Mouse (Mus musculus) cerebellum, adult 9-10 months (tissue): ENCODE results near the gene Slc38a4.

ENCODE experiments used
- DNase-seq: peaks from one replicate; pipeline ENCODE4 v3.0.0; 2022

The Slc38a4 gene

DNA sequence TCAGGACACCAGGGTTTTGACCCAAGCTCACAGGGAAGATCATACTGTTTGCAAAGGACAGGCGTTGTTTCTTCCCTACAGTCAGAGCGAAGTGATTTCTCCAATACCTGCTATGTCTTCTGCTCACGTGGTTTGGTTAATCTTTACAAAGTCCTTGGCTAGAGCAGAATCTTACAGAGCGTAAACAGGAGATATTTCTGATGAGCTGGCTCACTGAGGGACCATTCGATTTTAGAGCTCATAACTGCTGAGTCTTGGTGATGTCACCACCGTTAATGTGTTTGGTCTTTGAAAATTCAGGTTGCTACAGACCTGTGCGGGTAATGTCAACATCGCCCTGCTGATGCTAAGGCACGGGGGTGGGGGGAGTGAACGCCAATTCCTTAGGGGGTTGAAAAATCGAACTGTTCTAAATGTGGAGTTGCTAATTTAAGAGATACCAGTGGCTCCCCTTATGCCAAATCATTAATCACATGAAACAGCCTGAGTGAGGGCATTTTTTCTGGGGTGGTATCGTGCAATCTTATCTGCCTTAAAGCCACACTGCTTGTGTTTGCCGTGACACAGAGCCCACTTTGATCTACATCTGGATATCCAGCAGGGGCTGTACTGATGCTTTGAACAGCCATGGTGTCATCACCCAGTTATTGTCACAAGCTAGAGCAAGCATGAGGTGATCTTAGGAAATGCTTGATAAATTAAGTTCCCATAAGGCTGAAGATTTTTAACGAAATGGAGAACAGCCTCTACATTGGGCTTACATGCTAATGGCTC, 44.0 kb downstream of the Slc38a4 start:
- DNase-seq, result no peak

DNA sequence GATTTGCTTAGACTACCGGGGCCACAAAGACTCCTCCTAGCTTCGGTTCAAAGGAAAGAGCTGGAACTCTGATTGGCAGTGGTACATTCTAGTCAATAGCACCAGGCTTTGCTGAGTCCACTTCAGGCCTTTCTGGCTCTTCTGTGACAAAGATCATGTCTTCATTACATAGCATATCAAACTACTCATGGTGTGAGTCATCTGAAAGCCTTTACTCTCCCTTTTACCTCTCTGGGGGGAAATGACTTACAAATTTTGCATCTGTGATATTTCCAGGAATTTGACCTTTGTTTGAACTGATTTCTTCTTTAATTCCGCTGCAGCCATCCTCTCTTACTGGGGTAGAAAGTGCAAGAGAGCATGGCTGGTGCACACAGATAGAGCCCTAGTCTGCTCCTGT, 46.5 kb downstream of the Slc38a4 start:
- DNase-seq, result no peak

DNA sequence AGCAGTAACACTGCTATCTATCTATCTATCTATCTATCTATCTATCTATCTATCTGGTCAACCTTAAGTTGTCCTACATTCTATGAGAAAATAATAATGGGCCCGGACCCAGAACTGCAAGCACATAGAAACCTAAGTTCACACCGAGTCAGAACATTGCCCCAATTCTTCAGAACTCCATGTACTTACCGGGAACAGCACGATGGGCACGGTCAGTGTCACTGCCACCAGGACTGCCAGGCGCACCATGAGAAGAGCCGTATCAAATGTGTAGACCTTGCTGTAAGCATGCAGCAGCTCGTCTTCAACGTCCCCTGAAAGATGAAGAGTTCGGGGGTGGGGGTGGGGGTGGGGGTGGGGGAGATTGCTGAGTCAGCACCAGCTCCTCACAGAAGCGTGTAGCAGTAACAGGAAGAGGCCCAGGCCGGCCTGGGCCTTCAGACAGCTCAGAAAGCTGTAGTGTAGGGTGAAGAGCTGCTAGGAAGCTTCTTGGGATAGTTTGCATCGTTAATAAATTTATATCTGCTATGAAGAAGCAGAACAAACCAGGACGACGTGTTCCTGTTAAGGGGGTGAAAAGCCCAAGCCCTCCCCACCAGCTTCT, 50.0 kb downstream of the Slc38a4 start:
- no peak for DNase-seq

DNA sequence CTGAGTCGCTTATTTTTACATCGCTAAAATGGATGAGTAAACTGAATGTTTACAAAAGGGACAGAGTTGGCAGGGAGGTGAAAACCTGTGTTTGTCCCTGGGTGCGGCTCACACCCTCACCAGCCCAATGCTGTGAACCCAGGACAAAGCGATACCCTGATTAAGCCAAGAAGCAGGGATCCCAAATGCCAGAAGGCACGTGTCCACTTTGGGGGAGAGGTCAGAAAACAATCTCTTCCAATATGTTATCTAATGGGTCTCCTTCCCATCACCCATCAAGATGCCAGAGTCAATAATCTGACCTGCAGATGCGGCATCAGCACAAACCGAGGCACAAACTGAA, 51.3 kb downstream of the Slc38a4 start:
- DNase-seq, result no peak

DNA sequence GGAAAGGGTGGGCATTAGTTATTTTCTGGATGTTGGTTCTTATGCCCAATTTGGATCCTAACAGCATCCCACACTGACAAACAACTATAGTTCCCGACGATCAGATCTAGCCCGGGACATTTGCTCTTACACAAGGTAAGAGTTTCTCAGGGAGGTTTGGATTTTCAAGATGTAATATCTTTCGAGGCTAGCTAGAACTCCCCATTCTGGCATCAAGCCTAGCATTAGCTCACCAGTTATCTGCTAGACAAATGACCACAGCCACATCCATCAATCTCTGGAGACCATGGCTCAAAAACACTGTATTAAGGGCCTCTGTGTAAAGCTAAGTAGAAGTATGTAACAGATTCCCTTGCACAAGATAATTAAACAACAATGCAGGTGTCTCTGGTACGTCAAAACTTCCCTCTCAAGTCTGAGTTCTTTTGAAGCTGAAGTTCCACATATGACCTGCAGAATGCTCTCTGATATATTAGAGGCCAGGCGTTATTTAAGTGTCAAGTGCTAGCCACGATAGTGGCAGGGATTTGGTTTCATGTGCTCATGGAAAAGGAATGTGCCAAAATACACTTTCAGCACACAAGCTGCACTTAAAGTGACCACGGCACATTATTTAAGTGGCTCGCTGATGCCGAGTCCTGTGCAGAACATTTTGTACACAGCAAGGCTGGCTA, 51.8 kb downstream of the Slc38a4 start:
- DNase-seq, result no peak

DNA sequence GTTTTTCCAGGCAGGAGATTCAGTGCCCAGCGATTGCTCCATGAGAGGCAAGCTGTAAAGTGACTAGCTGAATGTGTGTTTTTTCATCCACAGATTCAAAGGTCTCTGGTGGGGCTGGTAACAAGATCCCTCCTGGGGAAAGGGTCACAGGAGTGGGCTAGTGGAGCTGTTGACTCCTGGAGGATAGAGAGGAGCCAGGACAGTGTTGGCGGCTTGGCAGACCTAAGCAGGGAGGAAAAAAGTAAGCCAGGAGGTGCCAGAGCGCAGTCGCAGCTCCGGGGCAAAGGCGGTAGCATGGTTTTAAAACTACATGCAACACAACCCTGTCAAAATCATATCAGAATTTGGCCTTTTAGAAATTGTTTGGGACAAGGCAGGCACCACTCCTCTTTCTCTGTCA, 52.6 kb downstream of the Slc38a4 start:
- no peak for DNase-seq

DNA sequence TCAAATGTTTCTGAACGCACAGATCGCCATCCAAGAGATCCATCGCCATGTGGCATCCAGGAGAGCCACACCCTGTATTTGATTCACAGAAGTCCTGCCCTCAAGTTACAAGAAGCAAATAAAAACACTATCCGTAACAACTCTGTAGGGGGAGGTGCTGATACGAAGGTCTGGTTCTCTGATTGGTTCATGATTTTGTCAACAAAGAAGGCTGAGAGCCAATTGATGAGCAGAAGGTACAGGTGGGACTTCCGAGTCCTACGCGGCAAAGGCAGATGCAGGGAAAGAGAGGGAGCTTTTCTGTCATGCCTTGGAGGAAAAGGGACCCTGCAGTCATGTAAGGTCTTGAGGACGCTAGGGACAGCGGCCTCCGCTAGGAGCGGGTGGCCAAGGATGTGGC, 53.0 kb downstream of the Slc38a4 start:
- DNase-seq, result no peak

DNA sequence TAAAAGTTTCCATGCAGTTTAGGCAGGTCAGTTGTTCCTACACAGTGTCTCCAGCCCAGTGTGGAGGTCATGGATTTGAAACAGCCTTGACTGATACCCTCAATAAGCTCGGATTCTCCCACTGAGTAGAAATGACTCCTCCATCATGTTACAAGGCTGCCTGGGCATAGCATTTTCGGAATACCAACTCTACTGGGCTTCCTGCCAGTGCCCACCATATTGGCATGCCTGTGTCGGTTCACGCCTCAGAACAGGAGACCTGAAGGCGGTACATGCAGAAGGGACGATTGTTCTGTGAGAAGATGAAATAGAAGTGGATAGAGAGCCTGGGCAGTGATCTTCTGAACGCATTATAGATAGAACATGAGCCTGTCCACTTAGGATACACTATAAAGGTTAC, 53.9 kb downstream of the Slc38a4 start:
- no peak for DNase-seq

DNA sequence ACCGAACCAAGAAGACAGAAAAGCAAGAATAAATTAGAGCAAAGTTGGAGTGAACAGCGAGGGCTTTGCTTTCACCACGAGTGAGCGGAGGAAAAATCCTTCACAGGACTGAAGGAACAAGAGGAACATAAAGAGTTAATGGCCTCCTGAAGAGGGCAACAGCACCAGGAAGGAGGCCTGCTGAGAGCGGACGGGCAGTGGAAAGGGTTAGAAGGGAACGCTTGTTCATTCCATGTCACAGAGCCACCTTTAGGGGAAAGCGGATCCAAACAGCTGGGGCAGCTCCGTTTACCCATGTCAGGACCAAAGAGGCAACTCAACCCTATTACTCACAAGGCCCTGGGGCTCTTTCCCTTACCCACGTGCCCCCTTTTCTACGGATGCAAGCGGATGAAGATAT, 54.3 kb downstream of the Slc38a4 start:
- no peak for DNase-seq

DNA sequence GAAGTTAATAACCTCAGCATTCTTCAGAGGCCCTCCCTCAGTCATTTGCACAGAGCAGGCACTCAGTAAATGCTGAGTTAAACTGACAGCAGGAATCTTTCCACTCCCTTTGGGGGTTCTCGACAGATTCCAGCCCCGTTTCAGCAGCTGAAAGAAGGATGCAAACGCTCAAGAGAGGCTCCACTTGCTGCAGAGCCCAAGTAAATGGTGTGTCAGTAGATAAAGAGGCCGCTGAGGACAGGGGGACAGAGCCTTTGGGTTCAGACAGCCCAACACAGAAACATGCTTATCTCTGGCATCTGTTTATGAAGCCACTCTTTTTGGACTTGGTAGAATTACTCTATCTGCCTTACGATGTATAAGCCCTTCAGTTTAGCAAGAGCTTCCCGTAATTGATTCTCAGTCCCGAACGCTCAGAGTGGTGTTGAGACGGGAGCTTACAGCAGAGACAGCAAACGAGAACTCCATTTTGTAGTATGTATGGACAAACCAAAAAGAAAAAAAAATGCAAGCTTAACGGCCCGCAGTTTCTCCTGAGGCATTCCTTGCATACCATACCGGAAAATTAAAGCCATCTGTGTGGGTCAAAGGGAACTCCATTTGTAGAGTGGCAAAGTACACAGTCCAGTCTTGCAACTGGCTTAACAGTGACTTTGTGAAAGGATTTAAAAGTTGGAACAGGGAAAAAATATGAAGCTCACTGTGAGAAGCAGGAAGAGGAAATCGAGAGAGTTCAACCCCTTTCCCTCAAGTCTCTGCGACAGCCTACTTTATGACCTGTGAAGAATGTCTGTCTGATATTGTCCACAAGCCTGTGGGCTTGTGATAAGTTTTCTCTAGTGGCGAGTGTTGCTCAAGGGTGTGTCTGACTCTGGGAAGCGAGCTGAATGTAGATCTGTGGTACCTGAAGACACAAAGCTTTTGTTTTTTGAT, 55.2 kb downstream of the Slc38a4 start:
- no peak for DNase-seq

DNA sequence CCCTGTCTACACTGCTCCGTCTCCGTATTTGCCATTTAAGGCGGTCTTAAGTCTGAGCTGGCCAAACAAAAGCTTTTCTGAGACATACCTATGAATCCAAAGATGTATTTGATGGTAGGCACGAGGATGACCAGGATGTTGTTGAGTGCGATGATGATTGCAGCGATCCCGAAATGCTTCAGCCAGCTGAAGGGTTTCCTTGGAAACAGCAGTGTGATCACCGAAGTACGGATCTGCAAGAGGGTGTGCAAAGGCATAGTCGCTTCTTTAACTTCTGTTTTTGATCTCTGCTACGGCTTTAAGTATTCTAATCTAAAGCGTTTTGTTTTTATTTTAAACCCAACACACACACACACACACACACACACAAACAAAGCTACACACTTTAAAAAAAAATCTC, 56.4 kb downstream of the Slc38a4 start:
- DNase-seq, result no peak

DNA sequence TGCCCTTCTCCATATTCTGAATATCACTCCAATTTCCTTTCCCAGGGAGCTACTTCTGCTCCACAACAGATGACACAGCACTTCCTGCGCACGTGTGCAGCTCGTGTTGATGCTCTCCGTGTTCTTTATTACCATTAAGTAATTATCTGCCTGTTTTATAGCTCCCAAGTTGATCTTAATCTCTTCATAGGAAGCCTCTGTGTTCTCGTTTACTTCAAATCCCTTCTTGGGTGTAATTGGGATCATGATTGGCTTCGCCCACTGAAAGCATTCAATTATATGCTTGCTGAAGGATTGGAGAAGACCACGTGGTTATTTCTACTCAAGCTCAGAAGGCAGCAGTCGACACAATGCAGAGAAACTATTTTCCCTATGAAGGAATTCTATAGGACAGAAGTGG, 70.1 kb downstream of the Slc38a4 start:
- DNase-seq, result no peak

DNA sequence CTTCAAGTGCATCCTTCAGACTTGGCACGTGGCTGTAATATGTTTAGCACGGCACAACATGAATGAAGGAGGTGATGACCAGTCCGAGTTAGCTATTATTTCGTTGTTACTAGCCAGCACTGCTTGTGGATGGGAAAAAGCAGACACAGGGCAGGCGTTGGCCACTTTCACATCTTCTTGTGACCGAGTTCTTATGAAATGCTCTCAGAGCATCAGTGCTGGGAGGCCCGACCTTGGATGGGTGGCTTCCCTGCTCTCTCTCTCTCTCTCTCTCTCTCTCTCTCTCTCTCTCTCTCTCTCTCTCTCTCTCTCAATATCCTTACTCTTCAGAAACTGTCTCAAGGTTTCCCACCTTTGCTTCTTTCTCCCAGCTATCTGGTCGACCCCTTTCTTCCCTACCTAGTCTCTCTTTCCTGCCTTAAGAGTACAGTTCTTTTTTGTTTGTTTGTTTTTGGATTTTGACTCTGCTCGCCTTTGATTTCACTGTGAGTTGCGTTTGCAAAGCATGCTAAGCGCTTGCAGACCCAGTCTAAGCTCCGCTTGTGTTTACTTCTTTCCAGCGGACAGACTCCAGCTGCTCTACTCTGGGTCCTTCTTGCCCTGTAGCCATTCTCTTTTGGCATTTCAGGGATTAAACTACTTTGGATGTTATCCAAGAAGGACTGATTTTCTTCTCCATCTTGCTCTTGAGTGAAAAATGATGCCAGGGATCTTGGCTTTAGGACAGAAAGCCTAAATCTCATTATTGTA, 72.0 kb downstream of the Slc38a4 start:
- DNase-seq, result no peak

DNA sequence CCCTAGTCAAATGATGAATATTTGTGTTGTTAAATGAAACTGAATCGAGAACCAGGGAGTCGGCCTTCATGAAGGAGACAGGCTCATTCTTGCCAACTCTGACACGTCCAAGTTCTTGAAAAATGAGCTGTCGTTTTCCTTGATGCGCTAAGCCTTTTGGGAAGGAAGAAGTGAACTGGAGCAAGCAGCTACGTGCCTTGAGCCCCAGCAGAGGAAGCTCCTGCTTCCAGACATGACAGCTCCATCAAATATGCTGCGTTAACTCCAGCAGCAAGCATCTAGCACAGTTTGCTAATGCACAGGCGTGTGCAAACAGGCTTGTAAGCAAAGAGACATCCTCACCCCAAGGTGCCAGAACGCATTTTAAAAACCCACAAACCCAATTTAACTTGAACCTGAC, 80.6 kb downstream of the Slc38a4 start:
- no peak for DNase-seq

DNA sequence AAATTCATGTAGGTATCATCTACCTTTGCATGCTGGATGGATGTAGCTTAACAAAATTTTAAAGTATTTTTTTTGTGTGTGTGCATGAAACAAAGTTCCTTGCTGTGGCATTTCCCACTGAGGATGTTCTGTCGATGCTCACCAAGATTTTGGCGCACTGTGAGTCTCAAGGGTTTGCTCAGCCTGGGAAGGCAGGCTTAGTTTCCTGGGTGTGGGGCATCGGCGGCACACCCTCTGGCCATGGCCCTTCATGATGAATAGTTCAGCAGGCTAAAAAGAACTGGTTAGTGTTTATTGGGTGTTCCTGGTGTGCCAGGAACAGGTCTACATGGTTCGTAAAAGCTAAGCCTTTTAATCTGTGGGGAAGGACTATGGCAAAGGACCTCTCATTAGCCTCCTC, 81.6 kb downstream of the Slc38a4 start:
- no peak for DNase-seq

DNA sequence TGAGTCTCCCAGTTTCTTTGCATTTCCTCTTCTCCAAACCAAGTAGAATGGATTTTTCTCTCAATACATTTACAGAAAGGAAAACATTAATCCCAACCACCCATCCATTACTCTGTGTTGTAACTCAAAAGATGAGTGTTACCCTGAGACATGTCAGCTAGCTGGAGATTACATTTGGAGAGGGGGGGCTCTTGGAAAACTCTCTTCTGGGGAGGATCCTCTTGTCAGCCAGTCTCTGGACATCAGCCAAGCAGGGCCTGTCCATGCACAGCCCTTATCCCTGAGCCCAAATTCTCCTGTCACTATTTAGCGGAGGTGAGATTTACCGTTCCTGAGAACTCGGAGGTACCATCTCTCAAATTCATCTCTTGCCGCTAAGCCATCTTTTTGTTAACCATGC, 82.4 kb downstream of the Slc38a4 start:
- no peak for DNase-seq

DNA sequence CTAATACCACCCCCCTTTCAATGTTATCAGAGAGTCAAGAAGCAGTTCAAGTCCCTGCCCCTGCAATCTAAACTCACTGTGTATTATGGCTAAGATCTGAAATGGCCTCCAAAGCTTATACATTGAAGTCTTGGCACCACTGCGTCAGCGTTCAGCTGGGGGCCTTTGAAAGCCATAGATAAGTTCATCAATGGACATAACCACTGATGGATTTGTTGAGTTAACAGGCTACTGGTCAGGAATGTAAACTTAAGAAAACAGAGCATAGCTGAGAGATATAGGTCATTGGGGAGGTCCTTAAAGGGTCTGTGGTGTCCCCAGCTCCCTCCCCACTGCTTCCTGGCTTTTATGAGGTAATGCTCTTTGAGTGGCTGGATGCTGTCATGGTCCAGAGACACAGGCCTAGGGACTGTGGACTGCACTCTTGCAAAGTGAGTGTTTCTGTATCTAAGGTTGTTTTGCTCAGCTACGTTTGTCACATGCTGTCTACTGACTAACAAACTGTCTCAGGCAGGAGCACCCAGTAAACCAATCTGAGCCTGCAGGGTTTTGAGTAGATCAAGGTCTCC, 83.0 kb downstream of the Slc38a4 start:
- no peak for DNase-seq

DNA sequence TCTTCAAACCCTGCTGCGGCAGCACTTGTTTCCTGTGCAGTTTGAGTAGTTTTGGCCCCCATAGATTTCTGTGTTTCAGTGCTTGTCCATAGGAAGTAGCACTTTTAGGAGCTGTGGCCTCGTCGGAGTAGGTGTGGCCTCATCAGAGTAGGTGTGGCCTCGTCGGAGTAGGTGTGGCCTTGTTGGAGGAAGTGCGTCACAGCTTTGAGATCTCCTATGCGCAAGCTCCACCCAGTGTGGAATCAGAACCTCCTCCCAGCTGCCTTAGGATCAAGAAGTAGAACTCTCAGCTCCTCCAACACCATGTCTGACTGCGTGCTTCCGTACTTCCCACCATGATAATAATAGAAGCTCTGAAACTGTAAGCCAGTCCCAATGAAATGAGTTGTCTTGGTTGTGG, 83.8 kb downstream of the Slc38a4 start:
- DNase-seq, result no peak

DNA sequence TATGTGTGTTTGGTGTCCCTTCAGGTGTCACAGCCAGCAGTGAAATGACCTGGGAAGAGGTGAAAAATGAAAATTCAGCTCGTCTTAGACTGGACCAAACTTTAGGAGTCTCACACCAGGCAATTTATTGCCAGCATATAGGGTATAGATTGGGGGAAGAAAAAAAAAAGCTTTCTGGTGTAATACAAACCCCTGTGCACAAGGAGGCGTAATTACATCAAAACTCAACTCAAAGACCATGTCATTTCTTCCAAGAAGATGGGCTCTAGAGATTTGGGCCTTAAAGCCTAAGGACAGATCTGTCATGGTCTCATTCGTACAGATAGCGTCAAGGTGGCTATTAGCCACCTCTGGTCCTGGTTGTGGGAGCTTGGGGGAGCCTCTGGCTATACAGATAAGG, 86.0 kb downstream of the Slc38a4 start:
- no peak for DNase-seq

DNA sequence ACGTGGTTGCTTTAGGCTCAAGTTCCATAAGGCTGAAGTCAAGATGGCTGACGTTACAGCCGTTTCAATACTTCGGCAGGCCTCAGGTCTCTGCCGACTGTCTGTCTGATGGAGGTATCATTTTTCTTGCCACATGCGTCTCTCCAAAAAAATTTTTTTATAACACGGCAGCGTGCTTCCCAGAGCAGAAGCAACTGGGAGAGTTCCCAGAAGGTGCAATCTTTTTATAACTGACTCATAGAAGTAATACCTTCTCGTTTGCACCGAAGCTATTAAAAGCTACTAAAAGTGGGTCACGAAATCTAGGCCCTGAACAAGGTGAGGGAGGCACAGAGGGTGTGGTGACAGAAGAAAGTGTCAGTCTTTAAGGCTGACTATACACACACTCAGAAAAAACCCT, 87.0 kb downstream of the Slc38a4 start:
- DNase-seq, result no peak

DNA sequence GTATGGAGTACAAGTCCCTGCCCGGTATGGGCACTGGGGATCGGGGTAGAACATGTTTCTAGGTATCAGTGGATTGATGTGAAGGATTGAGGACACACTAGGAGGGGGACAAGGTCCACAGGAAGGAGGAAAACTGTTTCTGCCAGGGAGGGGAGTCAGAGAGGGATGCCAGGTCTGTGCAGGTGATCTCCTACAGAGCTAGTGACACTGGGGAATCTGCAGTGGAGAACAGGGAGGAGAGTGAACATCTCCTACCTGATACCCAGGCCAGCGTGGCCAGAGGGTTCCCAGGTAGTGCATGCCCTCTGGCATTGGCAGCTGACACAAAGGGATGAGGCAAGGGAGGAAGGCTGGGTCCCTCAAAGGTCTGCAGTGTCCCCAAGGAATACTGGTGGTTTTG, 89.4 kb downstream of the Slc38a4 start:
- no peak for DNase-seq

DNA sequence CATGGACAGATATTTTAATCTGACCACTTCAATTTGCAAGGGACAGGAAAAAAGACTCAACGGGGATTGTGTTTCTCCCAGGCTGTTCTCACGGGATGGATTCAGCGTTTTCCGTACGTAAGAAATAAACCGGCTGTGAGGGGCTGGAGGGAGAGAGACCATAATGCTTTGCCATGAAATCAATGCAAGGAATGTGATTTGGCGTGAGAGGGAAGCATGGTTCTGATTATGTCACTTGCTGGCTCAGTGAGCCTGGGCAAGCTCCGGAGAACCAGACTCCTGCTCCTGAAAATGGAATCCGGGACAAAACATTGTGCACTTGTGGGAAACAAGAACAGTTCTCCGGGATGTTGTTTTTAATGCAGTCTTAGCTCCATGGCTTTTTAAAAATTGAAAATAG, 92.0 kb downstream of the Slc38a4 start:
- DNase-seq, result no peak
